Mouse (Mus musculus) spleen, postnatal 10 days (tissue): Measurements from ENCODE around the gene Sec24c.

Experiments used
- DNase-seq, 2 experiments: peaks; one replicate each; pipeline ENCODE4 v3.0.0; 2021 to 2022; ENCODE audit warnings: low spot score in 2 of 2

Sec24c gene

GRCm38 (mm10) chr14:20659687-20660086 is 14.4 kb upstream of the Sec24c start:
- no peak for DNase-seq

DNA sequence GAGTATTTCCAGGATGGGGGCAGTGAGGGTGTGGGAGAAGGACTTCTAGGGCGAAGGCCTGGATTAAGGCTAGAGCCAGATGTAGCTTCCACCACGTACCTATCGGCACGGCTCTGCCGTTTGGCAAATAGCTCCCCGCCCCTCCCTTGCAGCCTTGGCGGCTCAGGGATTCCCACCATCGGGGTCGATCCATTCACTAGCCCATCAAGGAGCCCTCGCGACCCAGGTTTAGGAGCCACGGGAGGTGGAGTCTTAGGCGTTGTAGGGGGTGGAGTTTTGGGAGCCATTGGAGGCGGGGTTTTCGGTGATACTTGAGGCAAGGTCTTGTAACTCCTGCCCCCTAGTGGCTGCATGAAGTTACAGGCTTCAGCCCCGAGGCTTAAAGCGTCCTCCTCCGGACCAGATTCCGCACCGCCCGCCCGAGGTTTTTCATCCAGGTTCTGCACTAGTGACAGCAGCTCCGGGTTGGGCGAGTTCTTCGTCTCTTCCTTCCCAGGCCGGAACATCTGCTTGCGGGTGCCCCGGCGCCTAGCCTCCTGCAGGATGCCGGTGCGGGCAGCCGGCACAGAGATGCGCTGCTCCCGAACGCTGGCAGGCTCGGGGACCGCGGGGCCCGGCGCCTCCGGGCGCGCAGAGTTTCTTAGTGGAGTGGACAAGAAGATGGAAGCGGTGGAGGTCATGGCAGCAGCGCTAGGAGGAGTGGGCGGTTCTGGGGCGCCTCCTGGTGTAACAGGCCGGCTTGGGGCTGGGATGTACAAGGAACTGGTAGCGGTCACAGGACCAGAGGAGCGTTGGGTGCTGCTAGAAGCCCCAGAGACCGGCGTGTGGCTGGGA is 13.1 kb upstream of the Sec24c start:
- peak; percentile 87 to 93 for DNase-seq

GRCm38 (mm10) chr14:20661661-20662331 is 12.3 kb upstream of the Sec24c start:
- DNase-seq: no peak

DNA sequence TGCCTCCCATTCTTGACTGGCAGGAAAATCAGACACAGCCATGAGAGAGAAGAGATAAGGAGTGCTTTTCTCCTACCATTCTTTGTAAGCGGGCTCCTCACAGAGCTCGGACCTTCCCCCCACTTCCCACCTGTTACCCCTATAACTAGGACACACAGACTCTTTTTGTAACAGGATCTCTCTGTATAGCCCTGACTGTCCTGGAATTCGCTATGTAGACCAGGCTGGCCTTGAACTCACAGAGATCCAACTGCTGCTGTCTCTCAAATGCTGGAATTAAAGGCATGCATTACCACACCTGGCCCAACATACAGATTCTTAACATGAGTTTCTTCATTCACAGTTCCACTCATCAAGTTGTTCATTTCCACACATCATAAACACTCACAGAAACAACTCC is 11.4 kb upstream of the Sec24c start:
- DNase-seq: no peak

GRCm38 (mm10) chr14:20663601-20664000 is 10.5 kb upstream of the Sec24c start:
- DNase-seq: no peak

GRCm38 (mm10) chr14:20664436-20664835 is 9.7 kb upstream of the Sec24c start:
- DNase-seq: no peak

DNA sequence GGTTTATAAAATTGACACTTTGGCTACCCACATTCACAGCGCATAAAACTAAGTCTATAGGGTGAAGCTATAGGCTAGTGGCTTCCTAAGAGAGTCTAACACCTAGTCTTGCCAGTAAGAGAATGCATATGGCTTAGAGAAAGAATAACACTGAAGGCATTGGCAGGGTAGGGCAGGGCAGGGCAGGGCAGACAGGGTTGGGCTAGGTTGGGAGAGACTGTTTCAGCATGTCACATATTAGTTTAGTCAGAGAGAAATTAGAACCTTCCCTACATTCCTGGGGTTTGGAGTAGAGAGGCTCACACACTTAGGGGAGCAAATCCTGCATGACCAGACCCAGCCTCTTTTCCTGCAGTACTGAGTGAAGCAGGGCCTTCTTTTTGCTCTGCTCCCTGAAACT is 6.6 kb upstream of the Sec24c start:
- no peak for DNase-seq

DNA sequence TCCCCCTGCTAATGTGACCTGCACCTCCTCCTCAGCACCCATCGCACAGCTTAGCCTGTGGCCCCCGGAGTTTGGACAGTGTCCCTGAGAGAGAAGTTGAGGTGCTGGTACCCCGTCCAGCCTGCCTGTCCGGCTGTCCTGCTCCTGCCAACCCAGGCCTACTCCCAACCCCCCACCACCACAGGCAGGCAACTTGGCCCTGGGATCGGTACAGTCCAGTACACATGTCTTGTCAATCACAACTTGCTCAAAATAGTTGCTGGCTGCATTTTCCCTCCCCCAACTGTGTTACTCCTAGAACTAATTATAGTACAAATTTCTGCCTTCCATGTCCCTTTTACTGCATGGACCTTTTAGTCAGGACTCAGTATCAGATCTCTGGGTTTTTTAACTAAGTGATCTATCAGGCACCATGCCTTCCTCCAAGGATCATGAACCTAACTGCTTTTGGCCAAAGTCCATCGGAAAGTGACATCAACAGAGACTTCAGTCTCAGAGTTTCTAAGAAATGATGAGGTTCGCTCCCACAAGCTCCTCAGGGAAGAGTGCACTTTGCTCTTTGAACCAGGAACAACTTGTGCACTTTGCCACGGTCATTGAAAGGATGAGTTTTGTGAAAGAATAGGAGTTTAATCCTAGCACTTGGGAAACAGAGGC is 5.8 kb upstream of the Sec24c start, which contains the start of gene Synpo2l:
Gene Synpo2l (minus strand): TSS at position 201 of the 657 bp plus-strand sequence.
- DNase-seq: no peak

- DNase-seq: peak in 1 of 2 experiments; percentile 71
These were observed 1.1 kb upstream of the Sec24c start for GRCm38 (mm10) chr14:20672990-20673389.

GRCm38 (mm10) chr14:20673735-20674063 is 409 bp upstream of the Sec24c start:
- DNase-seq: peak; percentile 27 to 43

DNA sequence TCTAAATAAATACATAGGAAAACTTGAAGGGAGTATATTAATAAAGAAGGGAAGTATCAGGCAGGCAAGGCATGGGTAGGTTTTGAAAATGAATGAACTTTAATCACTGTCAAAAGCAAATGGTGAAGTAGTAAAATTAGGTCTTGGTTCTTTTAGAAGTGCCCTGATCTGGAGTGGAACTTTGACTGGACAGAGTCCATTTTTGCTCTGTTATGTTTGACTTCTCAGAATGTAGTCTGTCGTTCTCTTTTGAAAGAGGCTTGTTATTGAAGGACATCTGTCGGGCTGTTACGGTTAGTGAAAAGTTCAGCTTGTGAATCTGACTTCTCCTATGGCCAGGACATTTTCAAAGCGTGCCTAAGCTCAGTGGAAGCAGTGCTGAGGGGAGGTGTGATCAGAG is 3.8 kb downstream of the Sec24c start:
- no peak for DNase-seq

GRCm38 (mm10) chr14:20681742-20682141 is 7.6 kb downstream of the Sec24c start:
- DNase-seq: no peak

GRCm38 (mm10) chr14:20682498-20682897 is 8.4 kb downstream of the Sec24c start:
- DNase-seq: peak in 1 of 2 experiments; percentile 60

GRCm38 (mm10) chr14:20686576-20686975 is 12.5 kb downstream of the Sec24c start:
- no peak for DNase-seq

DNA sequence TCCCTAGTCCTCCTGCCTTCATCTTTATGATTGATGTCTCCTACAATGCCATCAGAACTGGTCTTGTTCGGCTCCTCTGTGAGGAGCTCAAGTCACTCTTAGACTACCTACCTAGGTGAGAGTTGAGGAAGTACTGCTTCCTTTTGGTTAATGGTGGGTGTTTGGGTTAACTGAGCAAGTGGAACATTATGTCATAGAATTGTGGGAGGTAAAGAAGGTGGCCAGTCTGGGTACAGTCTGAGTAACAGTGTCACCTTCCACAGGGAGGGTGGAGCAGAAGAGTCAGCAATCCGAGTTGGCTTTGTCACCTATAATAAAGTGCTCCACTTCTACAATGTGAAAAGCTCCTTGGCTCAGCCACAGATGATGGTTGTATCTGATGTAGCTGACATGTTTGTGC is 14.9 kb downstream of the Sec24c start:
- DNase-seq: no peak

- DNase-seq: no peak
These were observed 17.7 kb downstream of the Sec24c start for GRCm38 (mm10) chr14:20691772-20692171.

GRCm38 (mm10) chr14:20693589-20694101 is 19.5 kb downstream of the Sec24c start:
- no peak for DNase-seq

- no peak for DNase-seq
These were observed 20.2 kb downstream of the Sec24c start for GRCm38 (mm10) chr14:20694185-20694883.

DNA sequence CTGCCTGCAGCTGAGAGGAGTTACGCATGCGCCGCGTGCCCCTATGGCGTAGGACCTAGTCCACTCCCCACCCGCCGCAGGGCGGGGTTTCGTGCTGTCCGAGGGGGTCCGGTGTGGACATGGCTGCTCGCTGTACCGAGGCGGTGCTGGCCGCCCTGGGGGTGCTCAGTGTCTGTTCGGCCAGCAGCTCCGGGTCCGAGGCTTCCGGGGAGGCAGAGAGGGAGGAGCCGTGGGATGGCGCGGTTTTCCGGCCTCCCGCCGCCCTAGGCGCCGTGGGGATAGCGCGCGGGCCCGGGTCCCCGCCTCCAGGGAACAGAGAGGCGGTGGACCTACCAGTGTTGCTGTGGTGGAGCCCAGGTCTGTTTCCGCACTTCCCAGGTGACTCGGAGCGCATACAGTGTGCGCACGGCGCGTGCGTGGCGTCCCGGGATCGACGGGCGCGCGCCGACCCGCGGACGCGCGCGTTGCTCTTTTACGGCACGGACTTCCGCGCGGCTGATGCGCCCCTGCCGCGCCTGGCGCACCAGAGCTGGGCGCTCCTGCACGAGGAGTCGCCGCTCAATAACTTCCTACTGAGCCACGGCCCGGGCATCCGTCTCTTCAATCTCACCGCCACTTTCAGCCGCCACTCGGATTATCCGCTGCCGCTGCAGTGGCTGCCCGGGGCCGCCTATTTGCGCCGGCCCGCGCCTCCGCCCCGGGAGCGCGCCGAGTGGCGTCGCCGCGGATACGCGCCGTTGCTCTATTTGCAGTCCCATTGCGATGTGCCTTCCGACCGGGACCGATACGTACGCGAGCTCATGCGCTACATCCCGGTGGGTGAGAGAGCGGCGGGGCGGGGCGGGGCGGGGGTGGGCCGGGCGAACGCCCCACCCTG is 21.0 kb downstream of the Sec24c start, which contains the start of gene Fut11:
Gene Fut11 (plus strand): TSS at position 85 of the 877 bp plus-strand sequence.
- peak; percentile 83 to 88 for DNase-seq

- DNase-seq: peak in 1 of 2 experiments; percentile 52
These were observed 21.8 kb downstream of the Sec24c start for GRCm38 (mm10) chr14:20695761-20696520.
